Mouse (Mus musculus) testis, adult 2 months (tissue): ENCODE data around the gene Mttp. TPM values are rescaled to one million over a fixed set of nuclear protein-coding genes. Genes with fewer than 3 reads are reported as not detected.

Experiments used
- H3K27ac ChIP-seq: fragments of 200-500 bp; 2 replicates; pipeline ENCODE4 v1.5.1; 2012; ENCODE audit warnings: low read depth, low read length; ENCODE audit not compliant: control insufficient read depth, insufficient read depth
- H3K27me3 ChIP-seq: fragments of 200-500 bp; 2 replicates; pipeline ENCODE4 v1.6.1; 2012; ENCODE audit warnings: mild to moderate bottlenecking, low read length, moderate library complexity; ENCODE audit not compliant: control insufficient read depth, insufficient read depth
- H3K36me3 ChIP-seq: fragments of 200-500 bp; 2 replicates; pipeline ENCODE4 v1.6.1; 2012; ENCODE audit warnings: mild to moderate bottlenecking, low read length; ENCODE audit not compliant: control insufficient read depth, insufficient read depth
- H3K4me1 ChIP-seq: fragments of 200-500 bp; 2 replicates; pipeline ENCODE4 v1.6.1; 2012; ENCODE audit warnings: low read length; ENCODE audit not compliant: control insufficient read depth, insufficient read depth
- H3K4me3 ChIP-seq: fragments of 200-500 bp; 2 replicates; pipeline ENCODE4 v1.5.1; 2012; ENCODE audit warnings: low read depth, mild to moderate bottlenecking, low read length, moderate library complexity, mixed read lengths; ENCODE audit not compliant: control insufficient read depth
- CTCF ChIP-seq: fragments of 200-500 bp; IDR thresholded peaks from 2 replicates; pipeline ENCODE4 v1.5.1; 2012; ENCODE audit warnings: low read depth, mild to moderate bottlenecking, inconsistent platforms, low read length, moderate library complexity; ENCODE audit not compliant: control insufficient read depth, insufficient read depth, insufficient replicate concordance
- POLR2A ChIP-seq: fragments of 200-500 bp; IDR thresholded peaks from 2 replicates; pipeline ENCODE4 v1.6.1; 2012; ENCODE audit warnings: low read depth, mild to moderate bottlenecking, inconsistent platforms, low read length, moderate library complexity; ENCODE audit not compliant: control insufficient read depth
- polyA plus RNA-seq: library from polyadenylated mRNA; depleted of rRNA; stranded (reverse); fragments of >200 nt; gene quantifications from 2 replicates; pipeline ENCODE4 v1.2.3, GENCODE M21; 2012; rRNA removed

The Mttp gene
- polyA plus RNA-seq, result 8.2 and 10.9 TPM in 2 replicates

GRCm38 (mm10) chr3:138144642-138145171, at the start of gene Mttp:
Gene Mttp (minus strand): TSS chr3:138144968.
- TF ChIP-seq CTCF (no peak), POLR2A (no peak)
- H3K36me3 ChIP-seq, result peaks cover 2% of the 10 kb centered on the region
- no peaks in the 10 kb centered on the region for H3K27me3 ChIP-seq
- peak within 1 kb of the TSS; percentile 99 for H3K27ac ChIP-seq
- peaks cover 2% of the 10 kb centered on the region; the same call in 1 of the 2 replicates for H3K4me1 ChIP-seq
- H3K4me3 ChIP-seq, result peak within 1 kb of the TSS; percentile 99

GRCm38 (mm10) chr3:138193683-138194302, 49.0 kb upstream of the Mttp start, which contains the start of gene 4930579F01Rik:
Gene 4930579F01Rik (minus strand): TSS chr3:138193825.
- Histone ChIP-seq H3K4me1 (peaks cover 9% of the 10 kb centered on the region), H3K27ac (no peak within 1 kb of the TSS), H3K36me3 (no peaks in the 10 kb centered on the region), H3K27me3 (no peaks in the 10 kb centered on the region), H3K4me3 (peak within 1 kb of the TSS; percentile 61)
- TF ChIP-seq CTCF (no peak), POLR2A (peak; percentile 54; the same call in 1 of the 2 replicates)

- Histone ChIP-seq H3K27me3 (no peaks in the 10 kb centered on the region), H3K4me3 (peak overlapping the region; percentile 72), H3K36me3 (no peaks in the 10 kb centered on the region), H3K27ac (no peak overlapping the region), H3K4me1 (peaks cover 3% of the 10 kb centered on the region)
- TF ChIP-seq CTCF (no peak), POLR2A (no peak)
These were observed 47.5 kb upstream of the Mttp start for GRCm38 (mm10) chr3:138192260-138192659.

GRCm38 (mm10) chr3:138185995-138186930, 41.5 kb upstream of the Mttp start:
- H3K4me1 ChIP-seq, result no peaks in the 10 kb centered on the region; the same call in 1 of the 2 replicates
- no peak overlapping the region for H3K27ac ChIP-seq
- no peak for TF ChIP-seq POLR2A
- TF ChIP-seq CTCF, result no peak
- H3K27me3 ChIP-seq, result no peaks in the 10 kb centered on the region
- no peaks in the 10 kb centered on the region for H3K36me3 ChIP-seq
- peak overlapping the region; percentile 90 for H3K4me3 ChIP-seq

- peak overlapping the region; percentile 90 for H3K4me3 ChIP-seq
- H3K27ac ChIP-seq, result no peak overlapping the region
- TF ChIP-seq CTCF, result no peak
- TF ChIP-seq POLR2A, result no peak
- no peaks in the 10 kb centered on the region for H3K27me3 ChIP-seq
- H3K4me1 ChIP-seq, result no peaks in the 10 kb centered on the region; the same call in 1 of the 2 replicates
- no peaks in the 10 kb centered on the region for H3K36me3 ChIP-seq
These were observed 40.5 kb upstream of the Mttp start for GRCm38 (mm10) chr3:138185290-138185689.

- no peak overlapping the region for H3K27ac ChIP-seq
- H3K27me3 ChIP-seq, result no peaks in the 10 kb centered on the region
- H3K4me3 ChIP-seq, result no peak overlapping the region
- TF ChIP-seq POLR2A (no peak), CTCF (no peak)
- no peaks in the 10 kb centered on the region; the same call in 1 of the 2 replicates for H3K4me1 ChIP-seq
- H3K36me3 ChIP-seq, result no peaks in the 10 kb centered on the region
These were observed 38.6 kb upstream of the Mttp start for GRCm38 (mm10) chr3:138183371-138183770.

- TF ChIP-seq CTCF, result no peak
- no peak for TF ChIP-seq POLR2A
- Histone ChIP-seq H3K4me1 (no peaks in the 10 kb centered on the region; the same call in 1 of the 2 replicates), H3K4me3 (no peak overlapping the region), H3K27ac (no peak overlapping the region), H3K27me3 (no peaks in the 10 kb centered on the region), H3K36me3 (no peaks in the 10 kb centered on the region)
These were observed 37.3 kb upstream of the Mttp start for GRCm38 (mm10) chr3:138182019-138182418.
